Mouse (Mus musculus) forebrain, embryonic 14.5 days (tissue): ENCODE measurements around the gene Trpv3. TPM values are rescaled to one million over a fixed set of nuclear protein-coding genes. Genes with fewer than 3 reads are reported as not detected.

Experiments used
- ATAC-seq: fragments of 200-750 bp; cut with Nextera tagmentation; 2 replicates; pipeline ENCODE4 v1.8.0; 2017; ENCODE audit warnings: mild to moderate bottlenecking, moderate library complexity
- DNase-seq: peaks from one replicate; pipeline ENCODE4 v3.0.0-alpha.2; 2015; ENCODE audit warnings: low spot score
- H3K27ac ChIP-seq: fragments of 300-500 bp; sonication (generic); 2 replicates; pipeline ENCODE4 v1.5.1; 2014; ENCODE audit warnings: low read depth, mild to moderate bottlenecking, control low read depth, low read length, moderate library complexity
- H3K27me3 ChIP-seq: fragments of 300-500 bp; sonication (generic); replicated peaks from 2 replicates; pipeline ENCODE4 v1.6.1; 2014; ENCODE audit warnings: low read length, control low read depth, mixed read lengths; ENCODE audit not compliant: control insufficient read depth, insufficient read depth
- H3K36me3 ChIP-seq: fragments of 300-500 bp; sonication (generic); 2 replicates; pipeline ENCODE4 v1.6.1; 2014; ENCODE audit warnings: low read length, control low read depth; ENCODE audit not compliant: control insufficient read depth, insufficient read depth
- H3K4me1 ChIP-seq: fragments of 300-500 bp; sonication (generic); 2 replicates; pipeline ENCODE4 v1.6.1; 2014; ENCODE audit warnings: antibody characterized with exemption, low read length, control low read depth; ENCODE audit not compliant: control insufficient read depth, insufficient read depth
- H3K4me2 ChIP-seq: fragments of 300-500 bp; sonication (generic); 2 replicates; pipeline ENCODE4 v1.6.1; 2014; ENCODE audit warnings: mild to moderate bottlenecking, control low read depth, low read length
- H3K4me3 ChIP-seq: fragments of 300-500 bp; sonication (generic); 2 replicates; pipeline ENCODE4 v1.5.1; 2014; ENCODE audit warnings: low read depth, low read length, control low read depth
- H3K9ac ChIP-seq: fragments of 300-500 bp; sonication (generic); 2 replicates; pipeline ENCODE4 v1.6.1; 2014; ENCODE audit warnings: mild to moderate bottlenecking, low read length, control low read depth, moderate library complexity
- H3K9me3 ChIP-seq: fragments of 300-500 bp; sonication (generic); replicated peaks from 2 replicates; pipeline ENCODE4 v1.6.1; 2016; ENCODE audit warnings: low read length, control low read depth, mixed read lengths; ENCODE audit not compliant: control insufficient read depth
- WGBS: fragments of 180-500 bp; shearing (Covaris S2); extraction: QIAGEN DNeasy Blood & Tissue Kit; methylation state at CpG from one replicate; pipeline ENCODE4 v1.1.7; 2014; 5-methylcytosine and 5-hydroxymethylcytosine counted together
- polyA plus RNA-seq: library from polyadenylated mRNA; unstranded; fragments of >200 nt; fragmentation: Nextera tagmentation; extraction: Ambion mirVana; gene quantifications from 2 replicates; pipeline ENCODE4 v1.2.1, GENCODE M21; 2014

Trpv3 gene
- polyA plus RNA-seq, 1 experiment from 2014 or later: not detected

GRCm38 (mm10) chr11:73233992-73234391 is 33.2 kb upstream of the Trpv3 start, which contains the start of gene Trpv1:
Gene Trpv1 (plus strand): TSS chr11:73234292.
- no peak within 1 kb of the TSS for H3K27ac ChIP-seq
- H3K9me3 ChIP-seq: no peaks in the 10 kb centered on the region; the same call in 1 of the 2 replicates
- H3K4me1 ChIP-seq: no peaks in the 10 kb centered on the region
- no peaks in the 10 kb centered on the region for H3K36me3 ChIP-seq
- H3K9ac ChIP-seq: no peak within 1 kb of the TSS
- 86% methylated on average over 5 of the region's 5 CpGs for WGBS
- DNase-seq (no peak), ATAC-seq (no peak)
- no peaks in the 10 kb centered on the region for H3K27me3 ChIP-seq
- no peak within 1 kb of the TSS for H3K4me2 ChIP-seq
- H3K4me3 ChIP-seq: no peak within 1 kb of the TSS

- WGBS: 37% methylated on average over 5 of the region's 5 CpGs
- H3K9me3 ChIP-seq: no peaks in the 10 kb centered on the region
- H3K36me3 ChIP-seq: no peaks in the 10 kb centered on the region
- no peak overlapping the region for H3K9ac ChIP-seq
- no peak overlapping the region for H3K27ac ChIP-seq
- DNase-seq: peak; percentile 33
- H3K4me3 ChIP-seq: no peak overlapping the region
- H3K4me2 ChIP-seq: no peak overlapping the region
- ATAC-seq: no peak
- H3K4me1 ChIP-seq: no peaks in the 10 kb centered on the region
- no peaks in the 10 kb centered on the region for H3K27me3 ChIP-seq
Measured at GRCm38 (mm10) chr11:73235990-73236701, 31.0 kb upstream of the Trpv3 start.

- Histone ChIP-seq H3K4me2 (no peak overlapping the region), H3K27me3 (no peaks in the 10 kb centered on the region), H3K27ac (no peak overlapping the region), H3K36me3 (no peaks in the 10 kb centered on the region), H3K4me1 (no peaks in the 10 kb centered on the region), H3K4me3 (no peak overlapping the region), H3K9me3 (no peaks in the 10 kb centered on the region), H3K9ac (no peak overlapping the region)
- 78% methylated on average over 3 of the region's 3 CpGs for WGBS
- DNase-seq (no peak), ATAC-seq (no peak)
Measured at GRCm38 (mm10) chr11:73236731-73237130, 30.5 kb upstream of the Trpv3 start.

GRCm38 (mm10) chr11:73242199-73242598 is 25.0 kb upstream of the Trpv3 start:
- DNase-seq (no peak), ATAC-seq (no peak)
- no peaks in the 10 kb centered on the region for H3K4me1 ChIP-seq
- H3K4me3 ChIP-seq: no peak overlapping the region
- H3K27ac ChIP-seq: no peak overlapping the region
- no peaks in the 10 kb centered on the region for H3K27me3 ChIP-seq
- no peaks in the 10 kb centered on the region for H3K36me3 ChIP-seq
- no peak overlapping the region for H3K9ac ChIP-seq
- H3K4me2 ChIP-seq: no peak overlapping the region
- WGBS: 86% methylated on average over 6 of the region's 6 CpGs
- H3K9me3 ChIP-seq: no peaks in the 10 kb centered on the region

- Histone ChIP-seq H3K9me3 (no peaks in the 10 kb centered on the region), H3K36me3 (no peaks in the 10 kb centered on the region), H3K4me2 (no peak overlapping the region), H3K4me3 (no peak overlapping the region), H3K27me3 (no peaks in the 10 kb centered on the region), H3K9ac (no peak overlapping the region), H3K4me1 (no peaks in the 10 kb centered on the region), H3K27ac (no peak overlapping the region)
- ATAC-seq (no peak), DNase-seq (no peak)
- 90% methylated on average over 4 of the region's 4 CpGs for WGBS
Measured at GRCm38 (mm10) chr11:73242777-73243176, 24.4 kb upstream of the Trpv3 start.

GRCm38 (mm10) chr11:73257362-73257945 is 9.7 kb upstream of the Trpv3 start:
- WGBS: 76% methylated on average over 4 of the region's 4 CpGs
- Histone ChIP-seq H3K27ac (no peak overlapping the region), H3K4me1 (no peaks in the 10 kb centered on the region), H3K4me2 (no peak overlapping the region), H3K9me3 (no peaks in the 10 kb centered on the region), H3K9ac (no peak overlapping the region), H3K4me3 (no peak overlapping the region), H3K36me3 (no peaks in the 10 kb centered on the region), H3K27me3 (no peaks in the 10 kb centered on the region)
- DNase-seq (no peak), ATAC-seq (no peak)

- ATAC-seq (no peak), DNase-seq (no peak)
- Histone ChIP-seq H3K27ac (no peak overlapping the region), H3K36me3 (no peaks in the 10 kb centered on the region), H3K9me3 (no peaks in the 10 kb centered on the region), H3K27me3 (no peaks in the 10 kb centered on the region), H3K9ac (no peak overlapping the region), H3K4me2 (no peak overlapping the region), H3K4me1 (no peaks in the 10 kb centered on the region), H3K4me3 (no peak overlapping the region)
Measured at GRCm38 (mm10) chr11:73258664-73259063, 8.5 kb upstream of the Trpv3 start.

- no peak overlapping the region for H3K27ac ChIP-seq
- no peak overlapping the region for H3K4me2 ChIP-seq
- H3K9ac ChIP-seq: no peak overlapping the region
- DNase-seq (no peak), ATAC-seq (no peak)
- no peaks in the 10 kb centered on the region for H3K9me3 ChIP-seq
- H3K27me3 ChIP-seq: no peaks in the 10 kb centered on the region
- WGBS: 74% methylated on average over 3 of the region's 3 CpGs
- no peak overlapping the region for H3K4me3 ChIP-seq
- H3K36me3 ChIP-seq: no peaks in the 10 kb centered on the region
- no peaks in the 10 kb centered on the region for H3K4me1 ChIP-seq
Measured at GRCm38 (mm10) chr11:73260457-73260856, 6.7 kb upstream of the Trpv3 start.

- H3K27ac ChIP-seq: no peak overlapping the region
- H3K36me3 ChIP-seq: no peaks in the 10 kb centered on the region
- no peaks in the 10 kb centered on the region for H3K27me3 ChIP-seq
- H3K4me1 ChIP-seq: no peaks in the 10 kb centered on the region
- DNase-seq: no peak
- no peak overlapping the region for H3K4me3 ChIP-seq
- ATAC-seq: no peak
- H3K4me2 ChIP-seq: no peak overlapping the region
- WGBS: 93% methylated on average over 1 of the region's 1 CpGs
- H3K9ac ChIP-seq: no peak overlapping the region
- no peaks in the 10 kb centered on the region for H3K9me3 ChIP-seq
Measured at GRCm38 (mm10) chr11:73261385-73261784, 5.8 kb upstream of the Trpv3 start.
